Mouse (Mus musculus): ENCODE results near the gene Fbxl17.

DNA sequence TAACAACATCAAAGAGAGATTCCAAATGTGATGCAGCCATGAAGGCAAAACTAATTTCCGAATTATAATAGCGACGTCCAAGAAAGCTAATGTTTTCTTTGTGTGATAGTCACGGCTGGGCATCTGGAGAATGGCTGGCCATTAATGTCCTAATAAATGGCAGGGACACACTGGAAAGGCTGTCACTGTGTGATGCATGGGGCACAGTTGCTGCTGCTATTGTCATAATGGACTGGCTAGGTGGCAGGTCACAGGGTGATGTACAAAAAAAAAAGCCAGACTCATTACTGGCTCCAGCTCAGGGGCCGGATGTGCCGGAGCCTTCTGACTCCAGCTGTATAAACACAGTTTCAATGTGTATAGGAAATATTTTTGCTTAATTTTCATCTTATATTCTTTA is 341.9 kb downstream of the Fbxl17 start:
- TF ChIP-seq POLR2A (IDR thresholded peaks at IDR 0.05; ENCODE audit: control insufficient read depth, low read depth, low read length) = no peak
- TF ChIP-seq CTCF (IDR thresholded peaks at IDR 0.05; ENCODE audit: control insufficient read depth, insufficient read depth, insufficient replicate concordance, low read depth, low read length) = no peak
